Mouse (Mus musculus) midbrain, postnatal 0 days (tissue): ENCODE results near the gene Gprc5a. TPM values are rescaled to one million over a fixed set of nuclear protein-coding genes. Genes with fewer than 3 reads are reported as not detected.

ENCODE experiments used
- ATAC-seq: fragments of 200-750 bp; cut with Nextera tagmentation; 2 replicates; pipeline ENCODE4 v1.8.0; 2017; ENCODE audit warnings: moderate number of reproducible peaks, mild to moderate bottlenecking, moderate TSS enrichment, moderate library complexity; ENCODE audit not compliant: low FRiP score
- DNase-seq: peaks from one replicate; pipeline ENCODE4 v3.0.0-alpha.2; 2015; ENCODE audit warnings: low spot score
- H3K27ac ChIP-seq: fragments of 300-500 bp; sonication (generic); 2 replicates; pipeline ENCODE4 v1.5.1; 2014; ENCODE audit warnings: low read depth, mild to moderate bottlenecking, low read length, mixed read lengths
- H3K27me3 ChIP-seq: fragments of 300-500 bp; sonication (generic); 2 replicates; pipeline ENCODE4 v1.6.1; 2014; ENCODE audit warnings: low read length, control low read depth, mixed read lengths; ENCODE audit not compliant: insufficient read depth
- H3K36me3 ChIP-seq: fragments of 300-500 bp; sonication (generic); 2 replicates; pipeline ENCODE4 v1.6.1; 2014; ENCODE audit warnings: low read length, control low read depth, mixed read lengths; ENCODE audit not compliant: insufficient read depth
- H3K4me1 ChIP-seq: fragments of 300-500 bp; sonication (generic); 2 replicates; pipeline ENCODE4 v1.6.1; 2014; ENCODE audit warnings: mild to moderate bottlenecking, control low read depth, antibody characterized with exemption, low read length, mixed read lengths; ENCODE audit not compliant: insufficient read depth
- H3K4me2 ChIP-seq: fragments of 300-500 bp; sonication (generic); 2 replicates; pipeline ENCODE4 v1.6.1; 2014; ENCODE audit warnings: low read depth, mild to moderate bottlenecking, low read length, mixed read lengths; ENCODE audit not compliant: poor library complexity, severe bottlenecking
- H3K4me3 ChIP-seq: fragments of 300-500 bp; sonication (generic); 2 replicates; pipeline ENCODE4 v1.5.1; 2014; ENCODE audit warnings: low read depth, mild to moderate bottlenecking, low read length, moderate library complexity
- H3K9ac ChIP-seq: fragments of 300-500 bp; sonication (generic); replicated peaks from 2 replicates; pipeline ENCODE4 v1.6.1; 2014; ENCODE audit warnings: mild to moderate bottlenecking, low read length, moderate library complexity, mixed read lengths; ENCODE audit not compliant: poor library complexity, severe bottlenecking
- H3K9me3 ChIP-seq: fragments of 300-500 bp; sonication (generic); 2 replicates; pipeline ENCODE4 v1.6.1; 2016; ENCODE audit warnings: low read length, control low read depth
- CTCF ChIP-seq: IDR thresholded peaks from 2 replicates; pipeline ENCODE4 v1.5.1; 2016; ENCODE audit warnings: antibody characterized with exemption, mild to moderate bottlenecking
- WGBS: fragments of 180-500 bp; shearing (Covaris S2); extraction: QIAGEN DNeasy Blood & Tissue Kit; methylation state at CpG from one replicate; pipeline ENCODE4 v1.1.7; 2014; 5-methylcytosine and 5-hydroxymethylcytosine counted together
- polyA plus RNA-seq: library from polyadenylated mRNA; unstranded; fragments of >200 nt; fragmentation: Nextera tagmentation; extraction: Ambion mirVana; gene quantifications from 2 replicates; pipeline ENCODE4 v1.2.1, GENCODE M21; 2015
- total RNA-seq: library from RNA; depleted of rRNA; stranded (reverse); fragments of >200 nt; gene quantifications from 2 replicates; pipeline ENCODE4 v1.2.3, GENCODE M21; 2014

The Gprc5a gene
- total and polyA plus RNA-seq, 2 experiments from 2014 or later, result 0.49 TPM; not detected in 1

- H3K9me3 ChIP-seq, result no peaks in the 10 kb centered on the region
- H3K4me2 ChIP-seq, result no peak overlapping the region
- no peaks in the 10 kb centered on the region for H3K4me1 ChIP-seq
- no peak overlapping the region for H3K27ac ChIP-seq
- no peak for DNase-seq
- WGBS, result 61% methylated on average over 4 of the region's 4 CpGs
- H3K9ac ChIP-seq, result no peak overlapping the region
- H3K27me3 ChIP-seq, result no peaks in the 10 kb centered on the region
- no peak for ATAC-seq
- no peak overlapping the region for H3K4me3 ChIP-seq
- no peak for TF ChIP-seq CTCF
- no peaks in the 10 kb centered on the region for H3K36me3 ChIP-seq
Observed at GRCm38 (mm10) chr6:135090661-135091060, 25.2 kb downstream of the Gprc5a start.

DNA sequence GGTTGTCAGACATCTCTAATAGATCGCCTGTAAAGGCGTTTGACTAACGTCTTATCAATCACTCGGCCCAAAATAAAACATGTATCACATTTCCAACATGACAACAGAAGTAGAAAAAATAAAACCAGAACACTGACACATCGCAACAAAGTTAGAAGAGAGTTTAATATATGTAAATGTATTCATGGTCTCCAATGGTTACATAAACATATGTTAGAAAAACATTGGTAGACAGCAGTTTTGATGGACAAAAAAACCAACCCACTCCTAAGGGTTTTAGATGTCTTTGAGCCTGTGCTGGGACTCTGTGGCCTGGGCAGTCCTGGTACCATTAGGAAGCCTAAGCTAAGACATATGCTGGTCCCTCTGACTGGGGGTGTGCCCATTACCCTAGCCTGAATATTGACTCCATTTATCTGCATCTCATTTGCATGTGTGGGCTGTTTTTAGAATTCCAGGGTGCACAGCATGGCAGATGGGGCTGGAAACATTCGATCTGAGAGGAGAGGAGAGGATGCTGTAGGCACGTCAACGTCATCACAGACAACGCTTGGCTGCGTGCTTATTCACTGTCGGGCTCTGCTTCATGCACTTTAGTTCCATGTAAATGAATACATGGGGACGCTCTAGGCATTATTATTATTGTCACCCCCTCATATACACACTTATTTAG, 27.5 kb downstream of the Gprc5a start:
- no peak for ATAC-seq
- Histone ChIP-seq H3K4me3 (no peak overlapping the region), H3K9me3 (no peaks in the 10 kb centered on the region), H3K27ac (no peak overlapping the region), H3K9ac (no peak overlapping the region), H3K27me3 (no peaks in the 10 kb centered on the region), H3K4me1 (no peaks in the 10 kb centered on the region), H3K36me3 (no peaks in the 10 kb centered on the region), H3K4me2 (no peak overlapping the region)
- TF ChIP-seq CTCF, result no peak
- 81% methylated on average over 12 of the region's 12 CpGs for WGBS
- no peak for DNase-seq

DNA sequence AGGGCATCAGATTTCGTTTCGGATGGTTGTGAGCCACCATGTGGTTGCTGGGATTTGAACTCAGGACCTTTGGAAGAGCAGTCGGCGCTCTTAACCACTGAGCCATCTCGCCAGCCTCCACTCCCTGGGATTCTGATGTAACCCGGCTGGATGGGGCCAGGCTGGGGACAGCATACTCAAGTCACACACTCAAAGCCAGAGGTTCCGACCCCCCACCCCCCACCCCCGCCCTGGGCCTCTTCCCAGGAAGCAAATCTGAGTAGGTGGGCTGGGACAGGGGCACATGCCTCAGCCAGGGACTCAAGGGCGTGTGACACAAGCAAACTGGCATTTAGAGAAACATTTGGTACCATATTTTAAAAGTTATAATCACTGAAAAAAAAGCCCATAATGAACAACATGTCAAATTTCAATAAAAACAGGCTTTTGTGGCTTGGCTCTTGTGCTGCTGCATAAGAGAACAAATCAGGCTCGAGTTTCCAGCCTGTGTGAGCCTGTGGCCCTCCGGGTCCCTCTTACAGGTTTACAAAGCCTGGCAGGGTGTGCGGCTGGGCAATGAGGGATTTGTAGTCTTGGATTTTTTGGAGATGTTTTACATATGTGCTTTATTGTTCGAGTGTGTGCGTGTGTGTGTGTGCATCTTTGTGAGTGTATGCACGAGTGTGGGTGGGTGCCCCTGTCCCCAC, 35.5 kb downstream of the Gprc5a start:
- no peaks in the 10 kb centered on the region for H3K27me3 ChIP-seq

DNA sequence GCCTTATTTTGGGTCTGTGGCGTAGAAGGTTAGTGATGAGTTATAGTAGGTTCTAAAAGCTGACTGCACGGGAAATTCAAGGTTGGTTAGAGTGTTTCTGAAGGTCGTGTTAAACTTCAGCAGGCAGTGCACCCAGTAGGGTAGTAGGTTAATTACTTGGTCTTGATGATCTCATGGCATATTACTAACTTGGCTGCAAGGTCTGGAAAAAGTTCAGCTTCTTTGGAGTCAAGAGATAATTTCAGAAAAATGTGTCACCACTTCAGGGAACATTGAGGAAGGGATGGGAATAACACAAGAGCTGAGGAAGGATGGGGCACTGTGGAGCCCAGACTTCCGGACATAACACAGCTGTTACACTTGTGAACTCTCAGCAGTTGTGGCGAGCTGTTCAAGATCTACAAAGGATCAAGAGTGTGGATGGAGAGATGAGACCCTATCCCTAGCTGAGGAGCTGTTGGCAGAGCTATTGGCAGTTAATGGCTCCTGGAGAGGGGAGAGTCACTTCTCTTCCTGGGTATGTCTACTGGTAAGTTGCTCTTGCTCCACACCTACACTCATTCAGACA, 37.4 kb downstream of the Gprc5a start:
- Histone ChIP-seq H3K9ac (no peak overlapping the region), H3K36me3 (no peaks in the 10 kb centered on the region), H3K9me3 (no peaks in the 10 kb centered on the region), H3K4me1 (peaks cover 4% of the 10 kb centered on the region; the same call in 1 of the 2 replicates), H3K27me3 (no peaks in the 10 kb centered on the region; the same call in 1 of the 2 replicates), H3K27ac (no peak overlapping the region), H3K4me2 (no peak overlapping the region), H3K4me3 (no peak overlapping the region)
- DNase-seq (no peak), ATAC-seq (no peak)
- no peak for TF ChIP-seq CTCF
- WGBS, result 92% methylated on average over 5 of the region's 5 CpGs

More for the DNA sequence above, 35.5 kb downstream of the Gprc5a start:
- Histone ChIP-seq H3K9ac (no peak overlapping the region), H3K4me3 (no peak overlapping the region), H3K4me2 (no peak overlapping the region), H3K27ac (no peak overlapping the region), H3K9me3 (no peaks in the 10 kb centered on the region), H3K4me1 (peaks cover 4% of the 10 kb centered on the region; the same call in 1 of the 2 replicates), H3K36me3 (no peaks in the 10 kb centered on the region)
- no peak for ATAC-seq
- no peak for TF ChIP-seq CTCF
- WGBS, result 80% methylated on average over 15 of the region's 15 CpGs
- DNase-seq, result no peak

DNA sequence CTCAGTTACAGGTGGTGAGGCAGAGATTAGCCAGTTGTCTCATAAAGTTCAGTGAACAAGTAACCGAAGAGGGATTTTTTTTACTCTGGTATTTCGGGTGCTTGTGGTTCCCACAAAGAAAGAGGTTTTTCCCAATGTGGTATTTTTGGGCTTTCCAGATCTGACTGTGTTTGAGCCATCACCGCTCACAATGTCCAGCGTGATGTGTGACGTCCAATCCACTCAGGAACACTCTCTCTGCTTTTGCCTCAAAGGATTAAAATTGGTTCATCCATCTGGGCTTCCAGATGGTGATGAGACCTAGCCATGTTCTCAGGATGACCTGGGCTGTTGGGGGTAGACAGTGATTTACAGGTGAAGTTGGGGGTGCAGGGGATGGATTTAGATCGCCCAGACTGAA, 41.6 kb downstream of the Gprc5a start:
- H3K27me3 ChIP-seq, result no peaks in the 10 kb centered on the region; the same call in 1 of the 2 replicates
- no peak overlapping the region for H3K4me2 ChIP-seq
- H3K36me3 ChIP-seq, result no peaks in the 10 kb centered on the region
- H3K9ac ChIP-seq, result no peak overlapping the region
- DNase-seq (no peak), ATAC-seq (no peak)
- no peak overlapping the region for H3K27ac ChIP-seq
- TF ChIP-seq CTCF, result no peak
- H3K9me3 ChIP-seq, result no peaks in the 10 kb centered on the region
- H3K4me3 ChIP-seq, result no peak overlapping the region
- peaks cover 4% of the 10 kb centered on the region; the same call in 1 of the 2 replicates for H3K4me1 ChIP-seq
- WGBS, result 91% methylated on average over 6 of the region's 6 CpGs
